Mouse (Mus musculus): ENCODE measurements around the gene Mrpl23. TPM values are rescaled to one million over a fixed set of nuclear protein-coding genes. Genes with fewer than 3 reads are reported as not detected.

Gene Mrpl23
- polyA plus RNA-seq, 1 experiment, result 80.2 TPM

DNA sequence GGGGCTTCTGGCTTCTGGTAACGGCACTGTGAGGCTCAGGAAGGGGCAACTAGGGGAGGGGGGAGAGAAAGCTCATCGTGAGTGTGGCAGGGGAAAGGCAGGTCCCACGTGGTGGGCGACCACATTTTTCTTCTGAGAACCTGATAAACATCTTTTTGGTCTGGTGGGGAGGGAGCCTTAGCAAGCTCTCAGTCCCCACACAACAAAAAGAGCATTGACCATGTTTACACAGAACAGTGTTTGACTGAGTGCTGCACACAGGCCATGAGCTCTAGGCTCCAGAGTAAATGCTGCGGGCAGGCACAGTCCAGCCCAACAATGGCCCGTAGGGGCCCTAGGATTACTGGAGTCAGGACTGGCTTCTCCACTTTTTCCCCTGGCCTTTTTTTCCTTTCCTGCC is 6.3 kb downstream of the Mrpl23 start:
- no peak for DNase-seq (ENCODE audit: low read depth)
- TF ChIP-seq POLR2A (IDR thresholded peaks at IDR 0.05; ENCODE audit: borderline replicate concordance, extremely low read depth, insufficient read depth, insufficient read length, poor library complexity, severe bottlenecking) (no peak), CTCF (IDR thresholded peaks at IDR 0.05; ENCODE audit: borderline replicate concordance, extremely low read depth, insufficient read depth, insufficient read length) (no peak)

DNA sequence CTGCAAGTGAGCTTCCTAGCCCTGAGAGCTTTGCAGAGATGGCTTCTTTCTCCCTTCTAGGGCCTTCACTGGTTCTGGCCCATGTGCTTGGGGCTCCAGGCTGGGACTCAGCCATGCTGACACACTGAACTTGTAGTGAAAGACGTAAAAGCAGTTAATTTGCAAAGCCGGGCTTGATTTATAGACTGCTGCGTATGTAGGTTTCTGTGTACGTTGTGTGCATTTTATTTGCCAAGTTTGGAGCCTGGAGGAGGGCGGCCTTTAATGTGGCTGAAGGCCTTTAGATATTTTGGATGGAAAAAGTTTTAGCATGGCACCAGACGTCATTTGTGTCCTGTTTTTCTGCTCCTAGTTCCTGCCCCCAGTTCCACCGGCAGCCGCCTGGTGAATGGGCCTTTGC is 7.3 kb downstream of the Mrpl23 start:
- no peak for DNase-seq (ENCODE audit: low read depth)
- TF ChIP-seq CTCF (IDR thresholded peaks at IDR 0.05; ENCODE audit: borderline replicate concordance, extremely low read depth, insufficient read depth, insufficient read length), result no peak

DNA sequence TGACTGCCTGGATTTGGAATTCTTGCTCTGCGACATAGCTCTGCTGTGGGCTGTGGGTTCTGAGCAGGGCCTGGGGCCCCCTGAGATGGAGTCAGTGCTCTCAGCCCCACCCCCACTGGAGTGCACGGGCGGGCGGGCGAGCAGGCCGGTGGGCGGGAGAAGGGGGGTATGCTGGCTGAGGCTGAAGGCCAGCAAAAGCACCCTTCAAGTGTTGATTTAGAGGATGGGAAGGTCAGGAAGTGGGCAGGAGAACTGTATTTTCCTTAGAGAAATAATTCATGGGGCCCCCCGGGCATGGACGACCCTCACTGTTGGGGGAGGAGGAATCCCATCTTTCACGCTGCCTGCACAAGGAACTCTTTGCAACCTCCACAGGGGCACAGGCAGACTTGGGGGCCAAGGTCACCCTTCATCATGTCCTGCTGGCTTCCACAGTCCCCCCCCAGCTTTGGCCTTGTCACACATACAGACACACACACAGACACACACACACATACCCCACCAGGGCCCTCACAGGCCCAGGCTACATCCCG is 10.4 kb downstream of the Mrpl23 start:
- DNase-seq (ENCODE audit: low read depth), result peak; percentile 19
- TF ChIP-seq POLR2A (IDR thresholded peaks at IDR 0.05; ENCODE audit: borderline replicate concordance, extremely low read depth, insufficient read depth, insufficient read length, poor library complexity, severe bottlenecking) (no peak), CTCF (IDR thresholded peaks at IDR 0.05; ENCODE audit: borderline replicate concordance, extremely low read depth, insufficient read depth, insufficient read length) (no peak)

DNA sequence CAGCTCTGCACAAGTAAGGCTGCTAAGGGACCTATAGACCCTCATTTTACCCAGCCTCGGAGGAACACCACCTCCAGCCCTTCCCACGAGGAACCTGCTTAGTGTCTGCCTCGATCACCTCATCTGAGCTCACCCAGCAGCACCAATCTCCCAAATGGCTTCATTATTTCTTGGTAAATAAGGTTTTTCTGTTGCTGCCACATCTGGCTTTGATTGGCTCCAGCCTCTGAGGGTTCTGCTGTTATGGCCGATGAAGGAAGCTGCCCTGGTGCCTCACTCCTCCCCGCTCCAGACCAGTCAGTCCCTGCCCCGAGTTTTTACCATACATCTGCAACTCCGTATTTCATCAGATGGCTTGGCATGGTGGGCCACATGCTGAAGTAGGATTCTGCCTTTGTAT is 13.5 kb downstream of the Mrpl23 start:
- no peak for DNase-seq (ENCODE audit: low read depth)
- no peak for TF ChIP-seq POLR2A (IDR thresholded peaks at IDR 0.05; ENCODE audit: borderline replicate concordance, extremely low read depth, insufficient read depth, insufficient read length, poor library complexity, severe bottlenecking)
- TF ChIP-seq CTCF (IDR thresholded peaks at IDR 0.05; ENCODE audit: borderline replicate concordance, extremely low read depth, insufficient read depth, insufficient read length), result no peak

DNA sequence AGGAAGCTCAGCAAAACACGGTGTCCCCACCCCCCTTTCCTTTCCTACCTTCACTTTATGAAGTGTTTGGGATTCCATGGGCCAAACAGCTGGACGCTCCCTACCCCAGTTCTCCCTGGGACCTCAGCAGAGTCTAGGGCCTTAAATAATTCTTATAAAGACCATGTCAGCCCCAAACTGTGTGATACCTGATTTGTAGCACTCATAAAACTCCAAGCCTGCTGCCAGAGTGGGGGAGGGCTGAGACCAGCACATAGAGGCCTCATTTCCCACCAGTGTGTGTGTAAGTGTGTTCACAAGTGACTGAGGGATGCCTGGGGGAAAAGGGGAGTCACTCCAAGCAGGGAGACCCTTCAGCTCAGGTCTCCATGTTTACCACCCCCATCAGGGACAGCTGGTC is 15.4 kb downstream of the Mrpl23 start:
- DNase-seq (ENCODE audit: low read depth), result no peak
- TF ChIP-seq POLR2A (IDR thresholded peaks at IDR 0.05; ENCODE audit: borderline replicate concordance, extremely low read depth, insufficient read depth, insufficient read length, poor library complexity, severe bottlenecking) (no peak), CTCF (IDR thresholded peaks at IDR 0.05; ENCODE audit: borderline replicate concordance, extremely low read depth, insufficient read depth, insufficient read length) (no peak)

DNA sequence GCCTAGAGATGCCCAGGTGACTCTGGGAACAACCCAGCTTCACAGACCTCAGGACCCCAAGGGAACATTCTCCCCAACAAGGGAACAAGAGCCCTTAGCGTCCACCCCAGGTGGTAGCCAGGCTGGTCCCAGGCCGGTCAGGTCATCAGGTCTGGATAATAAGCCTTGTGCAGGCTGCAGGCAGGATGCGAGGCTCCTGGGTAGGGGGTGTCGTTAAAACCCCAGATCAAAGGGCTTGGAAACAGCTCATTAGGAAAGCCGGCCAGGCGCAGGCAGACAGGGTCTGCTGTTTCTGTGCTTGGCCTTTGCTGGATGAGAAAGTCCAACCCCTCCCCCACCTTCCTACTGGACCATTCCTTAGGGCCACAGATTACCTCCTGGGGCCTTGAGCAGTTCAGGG is 16.2 kb downstream of the Mrpl23 start:
- TF ChIP-seq CTCF (IDR thresholded peaks at IDR 0.05; ENCODE audit: borderline replicate concordance, extremely low read depth, insufficient read depth, insufficient read length), result no peak
- no peak for TF ChIP-seq POLR2A (IDR thresholded peaks at IDR 0.05; ENCODE audit: borderline replicate concordance, extremely low read depth, insufficient read depth, insufficient read length, poor library complexity, severe bottlenecking)
- no peak for DNase-seq (ENCODE audit: low read depth)

DNA sequence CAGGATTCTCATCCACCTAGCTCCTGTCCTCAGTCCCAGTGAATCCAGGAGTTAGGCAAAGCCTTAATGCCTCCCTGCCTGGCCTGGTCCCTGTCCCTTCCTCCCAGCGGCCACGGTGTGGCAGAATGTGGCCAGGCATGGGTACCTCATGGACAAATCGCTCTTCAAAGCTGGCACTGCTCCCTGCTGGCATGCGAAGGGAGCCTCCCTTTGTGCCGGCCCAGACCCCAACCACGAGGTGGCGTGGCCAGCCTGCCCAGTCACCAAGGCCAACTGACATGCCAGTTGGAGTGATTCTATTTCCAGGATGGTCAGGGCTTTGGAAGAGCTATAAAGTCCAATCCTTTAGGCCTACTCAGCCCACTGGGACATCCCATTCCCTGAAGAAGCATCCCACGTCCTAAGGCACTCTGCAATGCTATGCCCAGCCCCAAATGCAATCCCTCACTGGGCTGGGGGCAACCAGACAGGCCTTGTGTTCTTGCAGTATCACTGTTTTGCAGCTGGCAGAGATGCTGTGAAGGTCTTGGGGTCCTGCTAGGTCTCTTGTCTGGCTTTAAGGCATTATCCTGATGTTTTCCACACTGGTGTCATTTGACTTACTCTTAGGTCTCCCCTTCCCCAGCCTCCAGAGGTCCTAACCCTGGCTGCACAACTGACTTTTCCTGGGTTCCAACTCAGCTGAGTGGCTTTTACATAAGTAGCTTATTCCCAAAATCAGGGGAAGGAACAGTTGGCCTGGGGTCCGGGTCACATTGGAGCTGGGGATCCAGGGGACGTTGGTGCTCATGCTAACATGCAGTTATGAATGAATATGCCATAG is 17.7 kb downstream of the Mrpl23 start:
- TF ChIP-seq CTCF (IDR thresholded peaks at IDR 0.05; ENCODE audit: borderline replicate concordance, extremely low read depth, insufficient read depth, insufficient read length), result no peak
- TF ChIP-seq POLR2A (IDR thresholded peaks at IDR 0.05; ENCODE audit: borderline replicate concordance, extremely low read depth, insufficient read depth, insufficient read length, poor library complexity, severe bottlenecking), result no peak
- DNase-seq (ENCODE audit: low read depth), result no peak

DNA sequence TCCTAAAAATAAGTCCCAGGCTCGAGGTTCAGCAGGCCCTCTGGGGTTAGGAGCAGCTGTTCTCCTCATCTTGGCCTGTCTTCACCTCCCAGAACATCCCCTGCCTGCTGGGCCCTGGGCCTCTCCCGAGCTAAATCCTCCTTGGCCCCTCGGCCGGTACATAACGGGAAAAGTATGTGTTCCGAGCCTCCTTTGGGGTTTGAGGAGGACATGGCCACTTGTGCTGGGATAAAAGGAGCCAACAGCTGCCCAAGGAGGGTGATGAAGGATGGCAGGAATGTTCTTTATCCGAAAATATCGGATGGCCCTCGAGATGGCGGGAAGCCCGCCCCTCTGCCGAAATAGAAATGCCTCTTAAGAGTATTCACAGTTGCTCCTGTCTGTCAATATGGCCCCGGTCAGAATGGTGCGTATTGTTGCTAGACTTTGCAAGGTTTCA is 18.5 kb downstream of the Mrpl23 start:
- no peak for DNase-seq (ENCODE audit: low read depth)
- no peak for TF ChIP-seq POLR2A (IDR thresholded peaks at IDR 0.05; ENCODE audit: borderline replicate concordance, extremely low read depth, insufficient read depth, insufficient read length, poor library complexity, severe bottlenecking)
- no peak for TF ChIP-seq CTCF (IDR thresholded peaks at IDR 0.05; ENCODE audit: borderline replicate concordance, extremely low read depth, insufficient read depth, insufficient read length)

DNA sequence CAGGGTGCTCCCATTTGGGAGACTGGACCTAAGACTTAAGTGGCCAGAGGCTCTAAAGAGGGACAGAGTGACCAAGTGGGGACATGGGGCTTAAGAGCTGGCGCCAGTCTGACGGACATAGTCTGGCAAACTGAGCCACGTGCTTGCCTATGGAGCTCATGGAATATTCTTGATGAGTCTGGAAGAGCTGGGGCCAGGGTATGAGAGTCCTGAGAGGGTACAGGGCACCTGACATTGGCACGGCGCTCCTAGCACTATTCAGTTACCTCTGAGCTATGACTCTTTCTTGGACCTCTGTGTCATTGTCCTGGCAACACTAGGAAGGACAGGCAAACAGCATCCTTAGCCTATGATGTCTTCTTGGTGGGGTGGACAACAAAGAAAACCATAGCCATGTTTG is 19.2 kb downstream of the Mrpl23 start:
- TF ChIP-seq CTCF (IDR thresholded peaks at IDR 0.05; ENCODE audit: borderline replicate concordance, extremely low read depth, insufficient read depth, insufficient read length), result no peak
- TF ChIP-seq POLR2A (IDR thresholded peaks at IDR 0.05; ENCODE audit: borderline replicate concordance, extremely low read depth, insufficient read depth, insufficient read length, poor library complexity, severe bottlenecking), result no peak
- no peak for DNase-seq (ENCODE audit: low read depth)

DNA sequence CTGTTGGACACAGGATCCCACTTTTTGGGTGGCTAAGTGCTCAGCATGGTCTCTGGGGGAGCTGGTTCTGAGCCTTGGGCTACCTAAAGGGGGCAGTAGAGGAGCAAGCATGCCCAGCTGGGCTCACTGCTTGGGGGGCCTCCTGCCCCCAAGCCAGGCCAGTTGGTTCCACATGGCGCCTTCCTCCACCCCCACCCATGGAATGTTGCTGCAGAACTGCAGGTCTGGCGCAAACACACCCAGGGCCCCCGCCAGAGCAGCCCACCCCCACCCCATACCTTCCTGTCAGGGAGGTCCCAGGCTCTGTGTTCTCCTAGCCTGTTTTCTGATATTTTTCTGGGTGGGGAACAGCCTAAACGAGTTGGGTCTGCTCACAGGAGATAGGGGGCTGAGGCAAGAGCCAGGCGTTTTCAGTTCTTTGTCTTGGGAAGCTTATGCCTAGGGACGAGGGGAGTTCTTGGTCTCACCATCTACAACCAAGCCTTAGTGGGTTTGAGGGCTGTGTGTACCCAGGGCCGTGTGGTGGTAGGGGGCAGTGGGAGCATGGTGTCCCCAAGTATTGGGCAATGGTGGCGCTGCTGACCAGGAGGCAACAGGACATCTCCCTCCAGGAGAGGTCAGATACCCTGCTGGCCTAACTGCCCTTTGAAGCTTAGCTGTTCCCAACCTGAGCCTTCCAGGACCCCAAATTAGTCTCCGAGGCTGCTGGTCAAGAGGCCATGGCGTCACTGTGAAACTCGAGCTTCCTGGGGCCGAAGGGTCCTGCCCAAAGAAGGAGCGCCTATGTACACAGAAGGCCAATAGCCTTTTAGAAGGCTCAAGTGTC is 20.3 kb downstream of the Mrpl23 start:
- no peak for TF ChIP-seq POLR2A (IDR thresholded peaks at IDR 0.05; ENCODE audit: borderline replicate concordance, extremely low read depth, insufficient read depth, insufficient read length, poor library complexity, severe bottlenecking)
- no peak for TF ChIP-seq CTCF (IDR thresholded peaks at IDR 0.05; ENCODE audit: borderline replicate concordance, extremely low read depth, insufficient read depth, insufficient read length)
- no peak for DNase-seq (ENCODE audit: low read depth)

All from brain, embryonic 14.5 days (tissue).